Mouse (Mus musculus) lung, adult 2 months (tissue): ENCODE measurements around the gene Fez2. TPM values are rescaled to one million over a fixed set of nuclear protein-coding genes. Genes with fewer than 3 reads are reported as not detected.

Experiments used
- DNase-seq: peaks from one replicate; pipeline ENCODE4 v3.0.0; 2022
- H3K4me1 ChIP-seq: fragments of 200-500 bp; 2 replicates; pipeline ENCODE4 v1.6.1; 2011; ENCODE audit warnings: low read length; ENCODE audit not compliant: control insufficient read depth, insufficient read depth
- H3K4me3 ChIP-seq: fragments of 200-500 bp; replicated peaks from 2 replicates; pipeline ENCODE3; 2011; ENCODE audit warnings: low read depth, mild to moderate bottlenecking, control low read depth, low read length; ENCODE audit errors: extremely low read depth
- CTCF ChIP-seq: fragments of 200-500 bp; IDR thresholded peaks from 2 replicates; pipeline ENCODE4 v1.5.1; 2011; ENCODE audit warnings: mild to moderate bottlenecking, low read length, control low read depth; ENCODE audit not compliant: insufficient read depth
- POLR2A ChIP-seq: fragments of 200-500 bp; IDR thresholded peaks from 2 replicates; pipeline ENCODE4 v1.6.1; 2011; ENCODE audit warnings: low read depth, mild to moderate bottlenecking, control low read depth, low read length, borderline replicate concordance; ENCODE audit errors: extremely low read depth
- WGBS: fragments of 180-500 bp; shearing (Covaris S2); methylation state at CpG from one replicate; pipeline ENCODE4 v1.1.7; 2018; 5-methylcytosine and 5-hydroxymethylcytosine counted together
- polyA plus RNA-seq: library from polyadenylated mRNA; depleted of rRNA; stranded (reverse); fragments of >200 nt; gene quantifications from 2 replicates; pipeline ENCODE4 v1.2.3, GENCODE M21; 2012

Fez2 gene
- polyA plus RNA-seq, 1 experiment = 40.0 TPM

- Histone ChIP-seq H3K4me1 (no peaks in the 10 kb centered on the region; the same call in 1 of the 2 replicates), H3K4me3 (no peak overlapping the region)
- DNase-seq = no peak
- 84% methylated on average over 8 of the region's 8 CpGs for WGBS
- TF ChIP-seq POLR2A (no peak), CTCF (no peak)
Observed at GRCm38 (mm10) chr17:78355611-78356010, 62.3 kb downstream of the Fez2 start.

DNA sequence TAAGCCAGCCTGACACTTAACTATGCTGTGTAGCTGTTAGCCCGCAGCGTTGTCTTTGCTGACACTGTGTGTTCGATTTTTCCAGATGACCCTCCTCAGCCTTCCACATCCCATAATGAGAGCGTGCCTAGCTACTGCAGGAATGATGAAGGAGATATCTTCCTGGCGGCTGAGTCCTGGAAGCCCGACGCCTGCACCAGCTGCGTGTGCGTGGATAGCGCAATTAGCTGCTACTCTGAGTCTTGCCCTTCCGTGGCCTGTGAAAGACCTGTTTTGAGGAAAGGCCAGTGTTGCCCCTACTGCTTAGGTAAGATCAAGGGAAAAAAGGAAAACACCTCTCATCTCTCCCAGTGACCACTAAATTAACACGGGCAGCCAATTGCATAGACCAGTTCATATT is 63.1 kb downstream of the Fez2 start:
- WGBS = 90% methylated on average over 12 of the region's 12 CpGs
- no peak for DNase-seq
- peaks cover 2% of the 10 kb centered on the region for H3K4me1 ChIP-seq
- TF ChIP-seq CTCF (no peak), POLR2A (no peak)
- H3K4me3 ChIP-seq = no peak overlapping the region

GRCm38 (mm10) chr17:78354411-78354810 is 63.5 kb downstream of the Fez2 start:
- WGBS = 54% methylated on average over 2 of the region's 2 CpGs
- Histone ChIP-seq H3K4me3 (no peak overlapping the region), H3K4me1 (peaks cover 2% of the 10 kb centered on the region; the same call in 1 of the 2 replicates)
- DNase-seq = no peak
- TF ChIP-seq POLR2A (no peak), CTCF (no peak)

GRCm38 (mm10) chr17:78352500-78352855 is 65.5 kb downstream of the Fez2 start:
- 87% methylated on average over 3 of the region's 3 CpGs for WGBS
- no peak for TF ChIP-seq POLR2A
- TF ChIP-seq CTCF = no peak
- no peak for DNase-seq
- Histone ChIP-seq H3K4me3 (no peak overlapping the region), H3K4me1 (peaks cover 2% of the 10 kb centered on the region; the same call in 1 of the 2 replicates)

- H3K4me3 ChIP-seq = no peak overlapping the region
- TF ChIP-seq CTCF (no peak), POLR2A (no peak)
- 61% methylated on average over 12 of the region's 12 CpGs for WGBS
- no peak for DNase-seq
- peaks cover 2% of the 10 kb centered on the region; the same call in 1 of the 2 replicates for H3K4me1 ChIP-seq
Observed at GRCm38 (mm10) chr17:78351676-78352499, 66.1 kb downstream of the Fez2 start.

- TF ChIP-seq POLR2A = no peak
- no peak for TF ChIP-seq CTCF
- 95% methylated on average over 17 of the region's 17 CpGs for WGBS
- peaks cover 2% of the 10 kb centered on the region; the same call in 1 of the 2 replicates for H3K4me1 ChIP-seq
- no peak overlapping the region for H3K4me3 ChIP-seq
- DNase-seq = no peak
Observed at GRCm38 (mm10) chr17:78347111-78347801, 70.7 kb downstream of the Fez2 start.

DNA sequence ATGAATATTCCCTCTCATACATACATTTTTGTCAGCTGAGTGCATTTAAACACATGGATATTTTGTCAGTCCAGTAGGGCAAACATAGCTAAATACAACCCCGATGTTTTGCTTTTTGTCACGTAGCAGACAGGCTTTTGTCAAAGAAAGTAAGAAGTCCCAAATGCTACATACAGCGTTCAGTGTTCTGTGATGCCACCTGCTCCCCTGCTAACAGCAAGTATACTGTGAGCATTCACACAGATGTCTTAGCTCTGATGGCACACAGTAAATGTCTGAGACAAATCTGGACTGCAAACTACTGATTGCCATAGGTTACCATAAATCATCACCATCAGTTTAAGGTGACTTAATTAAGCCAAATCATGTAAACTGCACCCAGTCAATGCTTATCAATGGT is 74.3 kb downstream of the Fez2 start:
- Histone ChIP-seq H3K4me3 (no peak overlapping the region), H3K4me1 (no peaks in the 10 kb centered on the region)
- no peak for DNase-seq
- WGBS = 91% methylated on average over 3 of the region's 3 CpGs
- no peak for TF ChIP-seq POLR2A
- TF ChIP-seq CTCF = no peak

DNA sequence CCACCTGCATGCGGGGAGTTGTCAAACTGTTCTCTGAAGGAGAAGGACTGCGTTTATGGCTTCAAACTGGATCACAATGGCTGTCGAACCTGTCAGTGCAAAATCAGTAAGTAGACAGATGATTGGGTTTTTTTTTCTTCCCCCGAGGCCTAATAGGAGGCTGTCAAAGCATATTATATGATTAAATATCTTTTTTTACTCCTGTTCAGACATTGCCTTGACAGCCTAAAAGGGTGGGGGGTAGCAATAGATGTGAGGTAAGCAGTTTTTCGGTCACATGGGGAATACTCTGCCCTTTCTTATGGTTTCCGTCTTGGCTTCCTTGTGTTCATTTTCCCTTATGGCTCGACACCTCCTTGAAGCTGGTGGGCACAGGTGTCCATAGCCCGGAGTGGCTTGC is 82.7 kb downstream of the Fez2 start:
- WGBS = 93% methylated on average over 8 of the region's 8 CpGs
- no peak for TF ChIP-seq POLR2A
- no peak for TF ChIP-seq CTCF
- Histone ChIP-seq H3K4me3 (no peak overlapping the region), H3K4me1 (no peaks in the 10 kb centered on the region; the same call in 1 of the 2 replicates)
- no peak for DNase-seq

DNA sequence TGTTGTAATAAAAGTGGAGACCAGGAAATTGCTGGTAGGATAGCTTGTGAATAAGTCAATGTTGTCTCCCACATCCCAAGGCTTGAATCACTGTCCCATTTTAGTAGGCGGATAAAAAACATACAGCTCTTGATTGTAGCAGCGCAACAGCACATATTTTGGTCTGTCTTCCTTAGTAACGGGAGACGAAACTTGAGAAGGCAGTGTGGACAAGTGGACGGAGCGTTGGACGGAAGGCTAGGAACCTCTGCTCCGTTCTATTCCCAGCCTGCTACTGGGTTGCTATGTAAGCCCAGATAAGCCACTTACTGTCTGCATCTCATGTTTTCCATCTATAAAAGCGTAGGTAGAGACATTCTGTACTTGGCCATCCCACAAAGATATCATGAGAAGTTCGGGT is 84.7 kb downstream of the Fez2 start:
- Histone ChIP-seq H3K4me1 (no peaks in the 10 kb centered on the region; the same call in 1 of the 2 replicates), H3K4me3 (no peak overlapping the region)
- 85% methylated on average over 10 of the region's 10 CpGs for WGBS
- no peak for DNase-seq
- no peak for TF ChIP-seq CTCF
- TF ChIP-seq POLR2A = no peak
